Mouse (Mus musculus) embryonic facial prominence, embryonic 10.5 days (tissue): ENCODE measurements around the gene Ace. TPM values are rescaled to one million over a fixed set of nuclear protein-coding genes. Genes with fewer than 3 reads are reported as not detected.

Source experiments
- DNase-seq: peaks from one replicate; pipeline ENCODE4 v3.0.0-alpha.2; 2017; ENCODE audit warnings: low spot score
- H3K27ac ChIP-seq: fragments of 300-500 bp; sonication (generic); replicated peaks from 2 replicates; pipeline ENCODE4 v1.5.1; 2016; ENCODE audit warnings: mild to moderate bottlenecking
- H3K27me3 ChIP-seq: fragments of 300-500 bp; sonication (generic); replicated peaks from 2 replicates; pipeline ENCODE4 v1.6.1; 2016; ENCODE audit warnings: low read depth, mild to moderate bottlenecking; ENCODE audit not compliant: poor library complexity, severe bottlenecking
- H3K36me3 ChIP-seq: fragments of 300-500 bp; sonication (generic); replicated peaks from 2 replicates; pipeline ENCODE4 v1.6.1; 2016; ENCODE audit warnings: mild to moderate bottlenecking, moderate library complexity
- H3K4me1 ChIP-seq: fragments of 300-500 bp; sonication (generic); 2 replicates; pipeline ENCODE4 v1.6.1; 2016
- H3K4me3 ChIP-seq: fragments of 300-500 bp; sonication (generic); 2 replicates; pipeline ENCODE4 v1.5.1; 2016; ENCODE audit warnings: mild to moderate bottlenecking, moderate library complexity
- H3K9me3 ChIP-seq: fragments of 300-500 bp; sonication (generic); 2 replicates; pipeline ENCODE4 v1.6.1; 2016; ENCODE audit warnings: mild to moderate bottlenecking
- WGBS: fragments of 180-500 bp; shearing (Covaris S2); methylation state at CpG from one replicate; pipeline ENCODE4 v1.1.7; 2016; 5-methylcytosine and 5-hydroxymethylcytosine counted together
- polyA plus RNA-seq: library from polyadenylated mRNA; unstranded; fragments of >200 nt; fragmentation: Nextera tagmentation; extraction: Ambion mirVana; gene quantifications from 2 replicates; pipeline ENCODE4 v1.2.1, GENCODE M21; 2016

Ace gene
- 0.45 and 0.50 TPM in 2 replicates for polyA plus RNA-seq

- peak; percentile 62 for DNase-seq
- under 1% methylated on average over 76 of the region's 76 CpGs for WGBS
- H3K4me1 ChIP-seq: peaks cover 20% of the 10 kb centered on the region
- H3K27ac ChIP-seq: peak within 1 kb of the TSS; percentile 66
- no peaks in the 10 kb centered on the region for H3K9me3 ChIP-seq
- H3K27me3 ChIP-seq: peaks cover 62% of the 10 kb centered on the region
- H3K4me3 ChIP-seq: peak within 1 kb of the TSS; percentile 75
- no peaks in the 10 kb centered on the region for H3K36me3 ChIP-seq
Measured at GRCm38 (mm10) chr11:105967741-105968574, at the start of gene Ace. Ace (plus strand) TSS chr11:105967945.

DNA sequence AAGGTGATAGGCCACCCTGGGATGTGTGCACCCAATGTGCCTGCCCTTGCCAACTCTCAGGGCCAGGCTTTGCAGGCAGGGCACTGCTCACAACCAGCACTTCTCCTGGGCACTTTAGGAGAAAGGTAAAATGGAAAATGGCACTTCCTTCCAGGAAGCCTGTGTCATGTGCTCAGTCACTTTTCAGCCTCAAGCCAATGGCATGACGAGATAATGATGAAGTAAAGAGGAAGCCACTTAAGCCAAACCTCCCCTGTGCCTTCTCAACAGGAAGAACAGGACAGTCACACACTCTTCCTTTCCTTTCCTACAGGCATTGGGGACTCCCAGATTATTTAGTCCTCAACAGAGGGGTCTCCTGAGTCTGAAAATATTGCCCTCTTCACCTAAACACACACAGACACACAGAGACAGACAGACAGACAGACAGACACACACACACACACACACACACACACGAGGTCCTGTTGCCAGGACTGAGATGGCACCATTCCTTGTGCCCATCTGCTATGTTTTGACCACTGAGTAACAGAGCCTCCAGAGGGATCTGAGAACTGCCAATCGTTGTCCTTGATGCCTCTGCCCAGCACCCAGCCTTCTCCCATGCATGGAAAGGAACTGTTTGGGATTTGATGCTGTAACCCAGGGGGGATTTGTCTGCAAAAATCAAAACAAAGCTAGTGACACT, 47.5 kb upstream of the Ace start:
- 79% methylated on average over 3 of the region's 3 CpGs for whole genome bisulfite sequencing
- H3K27me3 ChIP-seq: no peaks in the 10 kb centered on the region
- no peak overlapping the region for H3K4me3 ChIP-seq
- H3K27ac ChIP-seq: no peak overlapping the region
- no peaks in the 10 kb centered on the region for H3K4me1 ChIP-seq
- no peak for DNase-seq
- H3K36me3 ChIP-seq: peaks cover 53% of the 10 kb centered on the region
- H3K9me3 ChIP-seq: no peaks in the 10 kb centered on the region

DNA sequence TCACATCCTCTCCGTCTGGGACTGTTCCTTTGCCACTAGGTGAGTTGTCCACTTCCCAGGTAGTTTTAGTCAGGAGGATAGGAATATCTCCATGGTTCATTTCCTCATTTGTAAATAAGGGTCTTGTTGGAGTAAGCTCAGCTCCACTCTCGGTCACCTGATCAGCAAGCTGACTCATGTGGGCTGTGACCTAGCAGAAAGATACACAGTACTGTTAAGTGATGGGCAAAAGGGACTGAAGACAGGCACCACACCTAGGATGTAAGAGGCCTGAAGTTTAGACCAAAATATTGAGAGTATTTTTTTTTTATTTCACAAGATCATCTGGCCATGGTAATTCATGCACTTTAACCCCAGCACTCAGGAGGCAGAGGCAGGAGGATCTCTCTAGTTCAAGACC, 46.9 kb upstream of the Ace start:
- 88% methylated on average over 2 of the region's 2 CpGs for WGBS
- peaks cover 53% of the 10 kb centered on the region for H3K36me3 ChIP-seq

DNA sequence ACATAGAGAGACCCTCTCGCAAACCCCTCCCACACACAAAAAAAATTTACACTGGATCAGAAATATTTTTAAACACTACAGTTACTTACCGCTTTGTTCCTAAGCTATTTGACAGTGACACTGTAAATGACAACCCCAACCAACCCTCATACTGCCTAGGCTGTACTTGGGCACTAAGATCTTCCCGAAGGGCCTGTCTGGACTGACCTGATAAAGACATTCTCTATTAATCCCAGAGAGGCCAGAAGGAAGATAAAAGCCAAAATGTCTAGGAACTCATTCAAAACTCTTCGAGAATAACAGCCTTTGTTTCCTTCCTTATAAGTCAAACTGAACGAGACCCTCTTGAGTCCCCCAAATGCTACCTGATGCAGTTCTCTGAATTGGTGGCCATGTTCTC, 46.5 kb upstream of the Ace start:
- no peaks in the 10 kb centered on the region for H3K27me3 ChIP-seq
- no peaks in the 10 kb centered on the region for H3K4me1 ChIP-seq
- H3K27ac ChIP-seq: no peak overlapping the region
- no peaks in the 10 kb centered on the region for H3K9me3 ChIP-seq
- no peak for DNase-seq
- no peak overlapping the region for H3K4me3 ChIP-seq
- 92% methylated on average over 5 of the region's 5 CpGs for WGBS
- peaks cover 50% of the 10 kb centered on the region for H3K36me3 ChIP-seq

More for the DNA sequence above, 46.9 kb upstream of the Ace start:
- H3K4me3 ChIP-seq: no peak overlapping the region
- H3K9me3 ChIP-seq: no peaks in the 10 kb centered on the region
- H3K27me3 ChIP-seq: no peaks in the 10 kb centered on the region
- H3K27ac ChIP-seq: no peak overlapping the region
- DNase-seq: no peak
- H3K4me1 ChIP-seq: no peaks in the 10 kb centered on the region

GRCm38 (mm10) chr11:105922769-105923663, 44.7 kb upstream of the Ace start:
- no peak for DNase-seq
- Histone ChIP-seq H3K27me3 (0 out of 2 replicates have a peak, but pooled peaks cover 4% of the 10 kb centered on the region), H3K4me1 (peaks cover 6% of the 10 kb centered on the region), H3K9me3 (no peaks in the 10 kb centered on the region), H3K4me3 (no peak overlapping the region), H3K36me3 (peaks cover 41% of the 10 kb centered on the region), H3K27ac (no peak overlapping the region)
- WGBS: 90% methylated on average over 20 of the region's 20 CpGs

DNA sequence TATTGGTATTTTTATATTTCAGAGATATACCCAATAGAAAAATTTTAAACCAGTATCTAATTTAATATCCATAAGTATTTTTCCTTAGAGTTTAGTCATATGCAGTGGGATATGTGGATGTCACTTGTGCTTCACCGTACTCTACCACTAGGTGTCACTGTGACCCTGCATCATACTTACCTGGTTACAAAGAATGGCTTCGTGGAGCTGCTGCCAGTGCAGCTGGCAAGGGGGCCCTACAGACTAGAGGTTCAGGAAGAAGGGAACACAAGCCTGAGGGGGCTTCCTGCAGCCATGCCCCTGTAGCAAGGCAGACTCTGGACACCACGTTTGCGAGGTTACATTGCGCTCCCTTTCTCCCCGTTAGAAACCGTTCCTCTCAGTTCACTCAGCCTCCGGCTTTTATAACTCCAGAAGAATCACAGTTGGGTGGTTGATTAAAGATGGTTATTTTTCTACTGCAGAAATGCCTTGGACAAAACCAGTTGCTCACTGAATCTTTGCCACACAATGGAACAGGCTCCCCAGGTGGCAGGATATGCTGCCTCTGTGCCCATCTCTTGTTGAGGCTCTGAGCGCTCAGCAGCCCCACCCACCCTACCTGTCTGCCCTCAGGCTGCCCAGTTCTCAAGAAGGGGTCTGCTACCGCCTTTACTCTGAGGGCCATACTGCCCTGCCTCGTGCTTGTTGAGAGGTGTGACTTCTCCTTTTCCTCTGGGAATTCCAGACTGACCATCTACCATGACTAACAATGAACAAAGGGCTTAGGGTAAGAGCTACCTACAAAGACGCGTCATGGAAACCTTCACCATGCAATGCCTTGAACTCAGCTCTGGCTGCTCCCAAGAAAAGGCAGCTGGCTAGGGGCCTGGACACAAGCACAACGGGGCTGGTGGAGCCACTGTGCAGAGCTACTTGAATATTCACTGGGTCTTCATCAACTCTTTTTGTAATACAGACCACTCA, 40.4 kb upstream of the Ace start:
- Histone ChIP-seq H3K9me3 (no peaks in the 10 kb centered on the region), H3K4me3 (no peak overlapping the region), H3K4me1 (peaks cover 6% of the 10 kb centered on the region), H3K36me3 (peaks cover 12% of the 10 kb centered on the region), H3K27ac (no peak overlapping the region), H3K27me3 (0 out of 2 replicates have a peak, but pooled peaks cover 4% of the 10 kb centered on the region)
- WGBS: 54% methylated on average over 14 of the region's 14 CpGs
- peak; percentile 76 for DNase-seq

GRCm38 (mm10) chr11:105928171-105928570, 39.6 kb upstream of the Ace start:
- H3K4me1 ChIP-seq: peaks cover 6% of the 10 kb centered on the region
- H3K4me3 ChIP-seq: no peak overlapping the region
- peaks cover 4% of the 10 kb centered on the region for H3K36me3 ChIP-seq
- H3K27me3 ChIP-seq: 0 out of 2 replicates have a peak, but pooled peaks cover 4% of the 10 kb centered on the region
- no peaks in the 10 kb centered on the region for H3K9me3 ChIP-seq
- DNase-seq: peak; percentile 2
- H3K27ac ChIP-seq: no peak overlapping the region
- 72% methylated on average over 5 of the region's 5 CpGs for WGBS

GRCm38 (mm10) chr11:105931380-105931779, 36.4 kb upstream of the Ace start:
- WGBS: 85% methylated on average over 3 of the region's 3 CpGs
- Histone ChIP-seq H3K4me3 (no peak overlapping the region), H3K27me3 (0 out of 2 replicates have a peak, but pooled peaks cover 4% of the 10 kb centered on the region), H3K27ac (no peak overlapping the region), H3K4me1 (peaks cover 19% of the 10 kb centered on the region), H3K9me3 (no peaks in the 10 kb centered on the region), H3K36me3 (no peaks in the 10 kb centered on the region)
- no peak for DNase-seq

DNA sequence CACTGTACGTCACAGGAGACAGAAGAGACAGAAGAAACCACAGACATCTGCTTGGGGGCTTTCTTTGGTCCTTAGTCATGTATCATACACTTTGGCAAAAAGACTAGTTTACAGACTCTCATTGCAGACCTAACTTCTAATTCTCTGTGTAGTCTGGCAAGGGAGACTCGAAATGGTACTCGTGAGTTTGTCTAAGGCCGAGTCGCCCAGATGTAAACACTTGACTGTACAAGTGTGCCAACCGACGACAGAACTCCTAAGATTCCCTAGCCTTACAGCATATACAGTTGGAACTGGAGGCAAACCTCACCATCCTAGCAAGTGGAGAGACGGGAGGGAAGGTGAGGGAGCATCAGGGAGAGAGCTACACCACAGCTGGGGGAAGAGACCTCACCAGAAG, 34.0 kb upstream of the Ace start:
- DNase-seq: no peak
- Histone ChIP-seq H3K36me3 (no peaks in the 10 kb centered on the region), H3K27me3 (0 out of 2 replicates have a peak, but pooled peaks cover 6% of the 10 kb centered on the region), H3K27ac (no peak overlapping the region), H3K9me3 (no peaks in the 10 kb centered on the region), H3K4me1 (peaks cover 15% of the 10 kb centered on the region), H3K4me3 (no peak overlapping the region)
- 86% methylated on average over 8 of the region's 8 CpGs for WGBS

GRCm38 (mm10) chr11:105934303-105934711, 33.4 kb upstream of the Ace start:
- Histone ChIP-seq H3K36me3 (no peaks in the 10 kb centered on the region), H3K9me3 (no peaks in the 10 kb centered on the region), H3K4me1 (peaks cover 17% of the 10 kb centered on the region), H3K27ac (peak overlapping the region; percentile 26), H3K27me3 (0 out of 2 replicates have a peak, but pooled peaks cover 7% of the 10 kb centered on the region), H3K4me3 (no peak overlapping the region)
- WGBS: 77% methylated on average over 5 of the region's 5 CpGs
- DNase-seq: no peak

- H3K4me1 ChIP-seq: peaks cover 18% of the 10 kb centered on the region
- H3K4me3 ChIP-seq: no peak overlapping the region
- peak overlapping the region; percentile 26 for H3K27ac ChIP-seq
- no peaks in the 10 kb centered on the region for H3K36me3 ChIP-seq
- WGBS: 49% methylated on average over 6 of the region's 6 CpGs
- no peaks in the 10 kb centered on the region for H3K9me3 ChIP-seq
- peak; percentile 41 for DNase-seq
- H3K27me3 ChIP-seq: peaks cover 11% of the 10 kb centered on the region; the same call in 1 of the 2 replicates
Measured at GRCm38 (mm10) chr11:105934816-105935215, 32.9 kb upstream of the Ace start.
